Mouse (Mus musculus): Measurements from ENCODE around the gene Oaf. TPM values are rescaled to one million over a fixed set of nuclear protein-coding genes. Genes with fewer than 3 reads are reported as not detected.

Gene Oaf
- total RNA-seq, 1 experiment = 22.8 TPM

- Histone ChIP-seq H3K4me1 (ENCODE audit: control insufficient read depth in 2 of 2, insufficient read depth in 2 of 2, low read length in 2 of 2, poor library complexity in 1 of 2) (peaks cover 22 to 29% of the 10 kb centered on the region in 2 experiments), H3K9ac (ENCODE audit: insufficient read depth, low read depth, low read length, poor library complexity, severe bottlenecking) (no peak overlapping the region), H3K9me3 (ENCODE audit: control insufficient read depth, insufficient read depth, low read depth, low read length) (no peaks in the 10 kb centered on the region), H3K4me3 (ENCODE audit: insufficient read depth in 1 of 2, low read depth in 1 of 2, low read length in 2 of 2, poor library complexity in 1 of 2, severe bottlenecking in 1 of 2) (no peak overlapping the region), H3K27ac (ENCODE audit: insufficient read depth, low read depth, low read length, poor library complexity, severe bottlenecking) (no peak overlapping the region), H3K36me3 (ENCODE audit: control insufficient read depth, insufficient read depth, low read length, poor library complexity, severe bottlenecking) (no peaks in the 10 kb centered on the region)
- TF ChIP-seq MAFK (IDR thresholded peaks at IDR 0.05; ENCODE audit: insufficient read depth, low read depth, low read length) (no peak), HCFC1 (IDR thresholded peaks at IDR 0.05; ENCODE audit: borderline replicate concordance, insufficient read depth, low read length) (no peak), ZC3H11A (IDR thresholded peaks at IDR 0.05; ENCODE audit: borderline replicate concordance, low read depth, low read length) (no peak)
- in situ Hi-C loops (cut with MboI; ENCODE audit: low sequenced_read_pairs in 2 of 2, unreplicated experiment in 2 of 2) = no loop called here
- no peak for DNase-seq (ENCODE audit: low read depth, low spot score)
Observed at GRCm38 (mm10) chr9:43267357-43267756, 27.6 kb upstream of the Oaf start.

GRCm38 (mm10) chr9:43265194-43265593, 25.5 kb upstream of the Oaf start:
- TF ChIP-seq MAFK (IDR thresholded peaks at IDR 0.05; ENCODE audit: insufficient read depth, low read depth, low read length) = no peak
- TF ChIP-seq HCFC1 (IDR thresholded peaks at IDR 0.05; ENCODE audit: borderline replicate concordance, insufficient read depth, low read length) = no peak
- TF ChIP-seq ZC3H11A (IDR thresholded peaks at IDR 0.05; ENCODE audit: borderline replicate concordance, low read depth, low read length) = no peak
- no peak for TF ChIP-seq CHD2 (IDR thresholded peaks at IDR 0.05; ENCODE audit: low read depth, low read length)
- TF ChIP-seq ZNF384 (IDR thresholded peaks at IDR 0.05; ENCODE audit: low read depth, low read length) = no peak
- DNase-seq (ENCODE audit: low read depth, low spot score) = no peak
- H3K4me1 ChIP-seq (ENCODE audit: control insufficient read depth in 2 of 2, insufficient read depth in 2 of 2, low read length in 2 of 2, poor library complexity in 1 of 2) = peaks cover 27 to 30% of the 10 kb centered on the region in 2 experiments
- in situ Hi-C loops (cut with MboI; ENCODE audit: low sequenced_read_pairs in 2 of 2, unreplicated experiment in 2 of 2) = no loop called here
- H3K9me3 ChIP-seq (ENCODE audit: control insufficient read depth, insufficient read depth, low read depth, low read length) = no peaks in the 10 kb centered on the region
- no peaks in the 10 kb centered on the region for H3K36me3 ChIP-seq (ENCODE audit: control insufficient read depth, insufficient read depth, low read length, poor library complexity, severe bottlenecking)
- no peak overlapping the region for H3K9ac ChIP-seq (ENCODE audit: insufficient read depth, low read depth, low read length, poor library complexity, severe bottlenecking)
- H3K27ac ChIP-seq (ENCODE audit: insufficient read depth, low read depth, low read length, poor library complexity, severe bottlenecking) = no peak overlapping the region
- no peak overlapping the region for H3K4me3 ChIP-seq (ENCODE audit: insufficient read depth in 1 of 2, low read depth in 1 of 2, low read length in 2 of 2, poor library complexity in 1 of 2, severe bottlenecking in 1 of 2)

GRCm38 (mm10) chr9:43263946-43264451, 24.3 kb upstream of the Oaf start:
- Histone ChIP-seq H3K4me1 (ENCODE audit: control insufficient read depth in 2 of 2, insufficient read depth in 2 of 2, low read length in 2 of 2, poor library complexity in 1 of 2) (peaks cover 22 to 28% of the 10 kb centered on the region in 2 experiments), H3K36me3 (ENCODE audit: control insufficient read depth, insufficient read depth, low read length, poor library complexity, severe bottlenecking) (no peaks in the 10 kb centered on the region), H3K9me3 (ENCODE audit: control insufficient read depth, insufficient read depth, low read depth, low read length) (no peaks in the 10 kb centered on the region), H3K4me3 (ENCODE audit: insufficient read depth in 1 of 2, low read depth in 1 of 2, low read length in 2 of 2, poor library complexity in 1 of 2, severe bottlenecking in 1 of 2) (no peak overlapping the region; a peak in 1 of 4 replicates), H3K9ac (ENCODE audit: insufficient read depth, low read depth, low read length, poor library complexity, severe bottlenecking) (peak overlapping the region; percentile 16; the same call in 1 of the 2 replicates), H3K27ac (ENCODE audit: insufficient read depth, low read depth, low read length, poor library complexity, severe bottlenecking) (peak overlapping the region; percentile 17; the same call in 1 of the 2 replicates)
- in situ Hi-C loops (cut with MboI; ENCODE audit: low sequenced_read_pairs in 2 of 2, unreplicated experiment in 2 of 2) = no loop called here
- no peak for DNase-seq (ENCODE audit: low read depth, low spot score)
- TF ChIP-seq MAFK (IDR thresholded peaks at IDR 0.05; ENCODE audit: insufficient read depth, low read depth, low read length) (no peak), ZC3H11A (IDR thresholded peaks at IDR 0.05; ENCODE audit: borderline replicate concordance, low read depth, low read length) (no peak), CHD2 (IDR thresholded peaks at IDR 0.05; ENCODE audit: low read depth, low read length) (no peak), HCFC1 (IDR thresholded peaks at IDR 0.05; ENCODE audit: borderline replicate concordance, insufficient read depth, low read length) (no peak), ZNF384 (IDR thresholded peaks at IDR 0.05; ENCODE audit: low read depth, low read length) (no peak)

- Histone ChIP-seq H3K4me3 (ENCODE audit: insufficient read depth in 1 of 2, low read depth in 1 of 2, low read length in 2 of 2, poor library complexity in 1 of 2, severe bottlenecking in 1 of 2) (no peak overlapping the region), H3K9me3 (ENCODE audit: control insufficient read depth, insufficient read depth, low read depth, low read length) (no peaks in the 10 kb centered on the region), H3K4me1 (ENCODE audit: control insufficient read depth in 2 of 2, insufficient read depth in 2 of 2, low read length in 2 of 2, poor library complexity in 1 of 2) (peaks cover 21 to 28% of the 10 kb centered on the region in 2 experiments), H3K27ac (ENCODE audit: insufficient read depth, low read depth, low read length, poor library complexity, severe bottlenecking) (peak overlapping the region; percentile 17; the same call in 1 of the 2 replicates), H3K36me3 (ENCODE audit: control insufficient read depth, insufficient read depth, low read length, poor library complexity, severe bottlenecking) (no peaks in the 10 kb centered on the region), H3K9ac (ENCODE audit: insufficient read depth, low read depth, low read length, poor library complexity, severe bottlenecking) (no peak overlapping the region)
- in situ Hi-C loops (cut with MboI; ENCODE audit: low sequenced_read_pairs in 2 of 2, unreplicated experiment in 2 of 2) = no loop called here
- DNase-seq (ENCODE audit: low read depth, low spot score) = no peak
- no peak for TF ChIP-seq CHD2 (IDR thresholded peaks at IDR 0.05; ENCODE audit: low read depth, low read length)
- no peak for TF ChIP-seq ZC3H11A (IDR thresholded peaks at IDR 0.05; ENCODE audit: borderline replicate concordance, low read depth, low read length)
- no peak for TF ChIP-seq MAFK (IDR thresholded peaks at IDR 0.05; ENCODE audit: insufficient read depth, low read depth, low read length)
- no peak for TF ChIP-seq ZNF384 (IDR thresholded peaks at IDR 0.05; ENCODE audit: low read depth, low read length)
- no peak for TF ChIP-seq HCFC1 (IDR thresholded peaks at IDR 0.05; ENCODE audit: borderline replicate concordance, insufficient read depth, low read length)
Observed at GRCm38 (mm10) chr9:43262811-43263550, 23.3 kb upstream of the Oaf start.
